Mouse (Mus musculus): ENCODE measurements at regions not wholly inside any gene's neighbourhood (a gene's known extent, or its start where the extent isn't known, plus 50 kb on each side); places are given as distances from the start of the nearest gene placed in this dataset.
"Not testable (repeated sequence)": the region's sequence is repeated elsewhere in the genome, so short reads cannot be mapped to it uniquely, and the experiment has no call there.

DNA sequence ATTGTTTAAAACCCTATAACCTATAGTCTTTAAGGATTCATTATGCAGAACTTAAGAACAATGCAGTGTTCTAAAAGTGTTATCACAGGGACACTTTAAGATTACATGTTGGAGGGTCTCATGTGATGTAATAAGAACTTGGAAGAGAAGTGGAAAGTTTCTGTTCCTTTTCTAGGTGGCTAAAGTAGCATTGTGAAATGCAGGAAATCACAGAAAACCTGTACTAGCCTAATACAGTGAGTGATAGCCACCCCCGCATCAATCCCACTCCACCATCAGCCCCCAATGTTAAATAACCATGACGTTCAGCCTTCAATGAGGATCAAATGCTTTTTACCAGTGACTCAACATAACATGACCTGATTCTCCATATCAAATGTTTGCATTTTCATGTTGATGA lies 147.4 kb upstream of the Palmd start:
- no peak for DNase-seq

DNA sequence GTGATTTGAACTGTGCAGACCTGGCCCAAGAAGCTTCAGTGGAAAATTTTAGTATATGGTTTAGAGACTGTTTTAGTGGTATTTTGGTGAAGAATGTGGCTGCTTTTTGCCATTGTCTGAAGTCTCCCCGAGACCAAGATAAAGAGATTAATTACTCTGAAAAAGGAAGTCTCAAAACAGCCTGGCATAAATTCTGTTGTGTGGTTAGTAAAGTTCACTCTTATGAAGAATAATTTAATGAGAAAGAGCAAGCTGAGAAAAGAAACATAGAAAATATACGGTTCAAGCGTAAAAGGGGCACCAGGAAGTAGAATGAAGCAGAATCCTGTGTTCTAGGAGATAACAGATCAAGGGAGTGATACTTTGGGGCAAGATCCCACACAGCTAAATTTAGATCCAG lies 144.0 kb upstream of the Palmd start:
- no peak for DNase-seq

DNA sequence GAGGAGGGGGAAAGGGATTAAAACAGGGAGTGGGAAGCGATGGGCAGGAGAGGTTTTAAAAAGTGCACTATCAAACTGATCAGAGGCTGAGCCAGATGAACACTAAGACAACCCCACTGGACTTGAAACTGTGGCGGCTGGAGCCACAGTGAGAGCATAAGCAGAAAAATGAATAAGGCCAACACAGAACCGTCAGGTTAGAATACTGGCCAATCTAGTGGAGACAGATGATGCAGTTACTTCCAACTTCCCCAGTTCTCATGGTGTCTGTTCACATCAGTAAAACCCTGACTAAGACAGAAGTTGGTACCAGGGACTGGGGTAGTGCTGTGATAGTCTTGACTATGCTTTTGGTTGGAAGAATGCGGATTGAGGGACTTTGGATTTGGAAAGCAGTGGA lies 143.5 kb upstream of the Palmd start:
- no peak for DNase-seq

DNA sequence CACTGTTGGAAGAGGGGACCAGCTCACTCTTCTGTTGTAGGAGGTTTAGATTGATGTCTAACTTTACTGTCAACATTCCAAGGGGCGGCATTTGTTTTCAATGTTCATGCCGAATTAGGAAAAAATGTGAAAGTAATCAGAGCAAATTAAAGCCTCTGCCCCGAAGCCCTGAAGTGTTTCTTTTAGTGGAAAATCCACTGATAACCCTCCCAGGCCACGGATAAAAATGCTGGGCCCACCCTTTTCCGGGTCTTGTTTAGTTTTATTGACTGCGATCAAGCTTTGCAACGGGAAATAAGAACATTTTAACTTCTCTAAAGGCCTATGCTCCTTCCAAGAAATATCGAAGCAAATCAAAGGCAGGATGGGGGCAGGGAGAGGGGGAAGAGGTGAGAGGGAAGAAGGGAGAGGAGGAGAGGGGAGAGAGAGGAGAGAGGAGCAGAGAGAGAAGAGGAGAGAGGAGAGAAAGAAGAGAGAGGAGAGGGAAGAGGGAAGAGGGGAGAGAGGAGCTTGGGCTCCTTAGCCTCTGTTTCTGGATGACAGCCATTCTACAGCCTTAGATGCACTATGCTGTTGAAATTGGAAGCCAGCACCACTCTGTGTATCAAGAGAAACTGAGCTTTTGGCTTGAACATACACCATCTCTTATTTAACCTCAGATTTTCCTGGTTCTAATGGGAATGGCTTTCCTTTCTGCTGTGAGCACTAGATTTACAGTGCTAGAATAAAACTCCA lies 140.3 kb upstream of the Palmd start:
- no peak for DNase-seq

DNA sequence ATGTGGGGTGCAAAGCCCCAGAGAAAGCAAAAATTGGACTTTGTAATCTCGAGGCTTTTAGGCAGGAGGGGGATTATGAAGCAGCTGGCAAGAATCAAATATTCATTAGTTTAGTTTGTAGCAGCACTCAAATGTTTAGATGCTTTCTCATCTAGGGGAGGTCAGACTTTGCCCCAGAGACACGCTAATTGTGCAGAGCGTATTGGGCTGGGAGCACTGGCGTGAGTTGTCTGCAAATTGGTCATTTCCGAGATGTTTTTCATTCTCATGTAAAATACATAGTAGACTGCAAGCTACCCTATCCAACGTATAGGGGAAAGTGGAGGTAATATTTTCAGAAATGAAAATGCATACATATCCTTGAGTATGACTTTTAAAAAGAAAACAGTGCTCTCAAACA lies 139.2 kb upstream of the Palmd start:
- DNase-seq = no peak

DNA sequence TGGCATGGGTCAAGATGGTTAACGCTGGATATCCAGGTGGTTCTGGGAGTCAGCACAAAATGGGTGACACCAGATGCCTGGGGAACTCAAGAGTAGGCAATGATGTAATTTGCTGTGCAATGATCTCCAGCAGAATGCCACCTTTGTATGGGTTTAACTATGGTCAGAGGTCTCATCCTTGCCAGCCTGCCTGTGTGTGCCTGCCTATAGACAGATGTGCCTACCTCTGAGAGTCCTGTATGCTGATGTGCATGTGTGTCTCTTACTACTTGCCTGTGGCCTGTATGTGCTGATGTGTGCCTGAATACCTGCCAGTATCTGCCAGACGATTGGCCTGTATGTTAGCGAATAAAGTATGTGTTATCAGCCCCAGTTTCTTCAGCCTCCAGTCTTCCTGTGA lies 138.6 kb upstream of the Palmd start:
- DNase-seq = no peak

DNA sequence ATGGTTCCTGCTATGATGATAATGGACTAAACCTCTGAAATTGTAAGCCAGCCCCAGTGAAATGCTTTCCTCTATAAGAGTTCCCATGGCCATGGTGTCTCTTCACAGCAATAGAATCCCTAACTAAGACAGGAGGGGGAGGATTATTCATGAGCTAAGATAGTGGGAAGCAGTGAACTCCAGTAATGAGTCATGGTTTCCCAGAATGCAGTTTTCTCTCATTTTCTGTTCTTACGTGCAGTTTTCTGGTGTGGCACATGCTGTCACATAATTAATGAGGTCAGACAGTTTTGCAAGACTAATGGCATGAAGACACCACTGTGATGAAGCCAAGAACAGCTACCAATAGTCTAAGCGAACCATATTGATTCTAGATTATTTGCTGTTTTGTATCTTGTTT lies 118.9 kb upstream of the Palmd start:
- DNase-seq = no peak

DNA sequence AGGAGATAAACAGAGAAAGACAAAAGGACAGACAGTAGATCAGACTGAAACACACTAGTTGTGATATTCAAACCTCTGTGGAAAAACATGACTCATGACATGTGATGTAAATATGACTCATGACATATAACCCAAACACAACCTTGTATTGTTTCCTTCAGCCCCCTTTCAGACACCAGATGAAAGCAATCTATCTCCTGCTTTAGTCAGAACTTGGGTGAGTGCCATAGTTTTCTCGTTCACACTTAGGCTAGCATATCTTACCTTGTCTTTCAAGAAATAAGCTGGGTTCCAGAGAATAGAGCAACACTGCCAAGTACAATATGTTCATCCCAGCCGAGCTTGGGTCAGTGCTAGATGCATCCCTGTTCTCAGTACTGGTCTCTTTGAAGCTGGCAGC lies 107.9 kb upstream of the Palmd start:
- DNase-seq = no peak

DNA sequence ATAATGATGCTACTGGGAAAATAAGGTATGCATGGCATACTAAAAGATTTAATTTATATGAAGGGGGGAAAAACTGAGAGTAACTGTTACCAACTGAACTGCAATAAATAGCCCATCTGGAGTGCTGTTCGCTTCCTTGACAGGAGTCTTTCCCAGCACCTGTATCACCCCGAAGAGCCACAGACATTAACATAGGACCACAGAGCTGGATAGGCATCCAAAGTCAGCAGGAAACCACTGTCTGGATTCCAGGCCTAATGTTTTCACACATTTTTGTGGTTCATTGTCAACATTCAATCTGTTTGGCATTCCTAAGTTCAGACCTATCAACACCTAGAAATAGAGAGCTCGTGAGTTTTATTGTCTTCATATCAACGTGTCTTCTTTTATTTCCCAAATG lies 104.6 kb upstream of the Palmd start:
- no peak for DNase-seq

DNA sequence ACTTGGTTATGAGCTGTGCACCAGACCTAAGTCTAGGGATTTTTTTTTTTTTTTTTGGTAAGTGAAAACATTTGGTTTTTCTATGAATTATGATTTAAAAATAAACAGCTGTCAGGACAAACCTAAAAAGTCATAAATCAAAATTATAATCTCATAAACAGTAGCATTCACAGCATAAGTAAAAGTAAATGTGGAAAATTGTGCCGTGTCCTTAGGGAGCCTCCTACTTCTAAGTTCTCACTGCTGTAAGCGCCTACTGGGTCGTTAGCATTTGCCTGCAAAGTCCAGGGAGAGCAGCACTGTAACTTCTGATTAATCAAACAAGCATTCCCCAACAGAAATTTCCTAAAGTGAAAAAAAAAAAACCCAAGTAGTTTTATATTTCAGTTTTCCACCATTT lies 104.2 kb upstream of the Palmd start:
- no peak for DNase-seq

DNA sequence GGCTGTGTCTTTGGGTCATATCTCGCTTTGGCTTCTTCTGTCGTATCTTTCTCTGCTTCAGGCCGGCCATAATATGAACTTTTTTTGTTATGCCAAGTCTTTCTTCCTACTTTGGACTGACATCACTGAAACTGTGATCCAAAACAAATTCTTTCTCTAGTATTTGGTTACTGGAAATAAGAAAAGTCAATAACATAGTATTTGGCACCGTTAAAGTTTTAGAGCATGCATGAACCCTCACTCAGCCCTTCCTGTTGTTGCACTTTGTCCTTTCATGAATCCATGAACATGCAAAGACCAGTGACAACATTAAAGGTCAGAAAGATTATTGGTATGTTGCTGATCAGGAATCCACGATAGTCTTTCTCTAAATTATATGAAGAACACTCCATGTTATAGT lies 103.1 kb upstream of the Palmd start:
- no peak for DNase-seq

DNA sequence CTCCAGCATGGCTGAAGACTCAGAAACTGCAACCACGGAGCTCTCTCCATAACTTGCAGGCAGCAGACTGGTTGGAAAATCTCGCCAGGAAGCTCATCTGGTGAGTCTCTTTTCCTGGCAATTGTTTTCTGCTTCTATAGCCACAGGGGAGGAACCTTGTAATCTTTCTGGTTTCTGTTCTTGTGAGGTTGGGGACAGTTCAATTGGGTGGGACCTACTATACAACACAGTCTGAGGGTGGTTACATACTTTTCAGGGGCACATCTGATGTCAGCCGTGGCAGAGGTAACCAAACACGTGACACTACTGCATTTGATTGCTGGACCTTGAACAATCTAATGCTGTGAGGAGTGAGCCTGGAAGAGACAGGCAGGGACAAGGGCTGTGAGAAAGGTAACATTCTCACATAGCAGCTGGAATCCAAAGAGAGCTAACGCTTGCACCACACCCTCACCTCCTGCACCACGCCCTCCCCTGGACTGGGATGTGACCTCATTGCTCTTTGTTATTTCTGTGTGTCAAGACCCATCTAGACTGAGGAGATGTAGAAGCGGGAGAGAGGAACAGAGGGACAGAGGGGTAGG lies 98.8 kb upstream of the Palmd start:
- DNase-seq = no peak

DNA sequence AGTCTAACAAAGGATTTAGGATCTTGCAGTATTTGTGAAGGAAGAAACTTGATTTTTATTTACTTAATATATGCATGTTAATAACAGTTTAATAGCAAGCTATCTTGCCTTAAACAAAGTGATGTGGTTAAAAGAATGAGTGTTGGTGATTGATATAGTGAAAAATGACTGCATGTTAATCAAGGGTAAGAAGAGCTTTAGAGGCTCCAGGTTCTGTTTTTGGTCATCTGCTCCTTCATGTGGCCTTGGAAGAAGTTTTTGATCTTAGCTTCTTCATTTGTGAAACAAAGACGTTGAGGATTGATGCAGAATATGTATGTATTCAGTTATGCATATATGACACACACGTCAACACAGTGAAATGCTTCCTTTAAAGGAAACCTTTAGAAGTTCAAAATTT lies 97.1 kb upstream of the Palmd start:
- no peak for DNase-seq

DNA sequence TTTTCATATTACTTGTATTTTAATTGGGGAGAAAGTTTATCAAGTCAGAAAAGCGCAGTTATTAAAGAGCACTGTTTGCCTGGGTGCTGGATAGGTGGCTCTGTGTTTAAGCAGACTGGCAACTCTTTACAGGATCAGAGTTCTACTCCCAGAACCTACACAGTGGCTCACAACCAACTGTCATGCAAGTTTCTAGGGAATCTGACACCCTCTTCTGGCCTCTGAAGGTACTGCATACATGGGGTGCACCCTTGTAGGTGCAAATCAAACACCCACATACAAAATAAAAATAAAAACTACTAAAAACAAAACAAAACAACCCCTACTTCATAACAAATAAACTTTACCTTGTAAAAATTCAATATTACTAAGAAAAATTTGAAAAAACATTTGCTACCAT lies 93.0 kb upstream of the Palmd start:
- DNase-seq = peak; percentile 36

DNA sequence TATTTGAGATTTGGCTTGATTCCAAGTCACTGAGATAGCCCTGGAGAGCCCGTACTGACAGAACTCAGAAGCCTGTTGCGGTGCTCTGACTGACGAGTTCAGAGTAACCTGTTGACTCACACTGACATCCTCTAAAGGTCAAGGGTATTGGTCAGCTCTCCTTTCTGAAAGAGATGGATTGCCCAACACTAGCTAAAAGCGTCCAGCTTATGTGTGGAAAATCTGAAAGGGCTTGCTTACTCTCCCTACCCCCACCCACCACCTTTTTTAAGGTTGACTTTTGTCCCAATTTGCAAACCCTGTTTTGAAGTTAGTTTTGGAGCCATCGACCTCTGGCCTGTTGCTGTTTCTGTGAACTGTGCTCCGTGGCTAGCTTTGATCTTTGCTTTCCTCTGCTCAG lies 92.4 kb upstream of the Palmd start:
- DNase-seq = no peak

DNA sequence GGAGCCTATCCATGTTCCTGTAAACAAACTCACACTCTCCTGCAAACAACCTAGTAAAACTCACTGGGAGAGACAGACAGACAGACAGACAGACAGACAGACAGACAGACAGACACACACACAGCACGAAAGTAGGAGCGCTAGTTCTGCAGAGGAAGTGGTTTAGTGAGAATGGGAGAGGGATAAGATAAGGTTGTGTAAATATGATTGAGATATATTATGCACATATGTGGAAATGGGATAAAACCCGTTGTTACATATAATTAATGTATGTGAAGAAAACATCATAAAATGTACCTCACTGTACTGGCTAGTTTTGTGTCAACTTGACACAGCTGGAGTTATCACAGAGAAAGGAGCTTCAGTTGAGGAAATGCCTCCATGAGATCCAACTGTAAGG lies 85.9 kb upstream of the Palmd start:
- not testable (repeated sequence) for DNase-seq

DNA sequence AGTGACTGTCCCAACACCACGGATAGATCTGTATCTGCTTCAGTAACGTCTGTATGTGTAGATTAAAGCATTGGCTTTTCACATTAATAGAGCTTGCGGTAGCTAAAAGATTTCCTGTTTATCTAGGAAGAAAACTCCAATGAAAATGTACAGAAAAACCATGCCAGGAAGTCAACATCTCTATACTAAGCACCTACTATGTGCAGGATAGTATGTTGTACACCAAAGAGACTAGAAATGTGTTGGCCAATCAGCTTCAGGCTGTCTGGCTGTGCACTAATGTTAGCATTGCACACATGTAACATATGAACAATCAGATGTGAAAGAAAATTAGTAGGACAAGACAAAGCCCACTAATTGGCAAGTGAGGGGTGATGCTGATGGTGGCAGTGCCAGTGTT lies 82.6 kb upstream of the Palmd start:
- DNase-seq = no peak

DNA sequence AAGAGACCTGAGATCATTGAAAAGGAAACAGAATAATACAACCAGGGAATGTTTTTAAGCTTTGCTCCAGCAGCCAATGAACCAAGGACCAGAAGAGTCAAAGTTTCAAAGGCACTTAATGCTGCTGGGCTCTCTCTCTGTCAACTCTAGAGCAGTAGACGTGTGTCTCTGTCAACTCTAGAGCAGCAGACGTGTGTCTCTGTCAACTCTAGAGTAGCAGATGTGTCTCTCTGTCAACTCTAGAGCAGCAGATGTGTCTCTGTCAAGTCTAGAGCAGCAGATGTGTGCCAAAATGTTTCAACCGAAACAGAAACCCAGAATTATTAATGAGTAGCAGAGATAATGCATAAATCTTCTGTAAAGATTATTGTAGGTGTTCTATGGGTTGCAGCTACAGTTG lies 82.1 kb upstream of the Palmd start:
- no peak for DNase-seq

DNA sequence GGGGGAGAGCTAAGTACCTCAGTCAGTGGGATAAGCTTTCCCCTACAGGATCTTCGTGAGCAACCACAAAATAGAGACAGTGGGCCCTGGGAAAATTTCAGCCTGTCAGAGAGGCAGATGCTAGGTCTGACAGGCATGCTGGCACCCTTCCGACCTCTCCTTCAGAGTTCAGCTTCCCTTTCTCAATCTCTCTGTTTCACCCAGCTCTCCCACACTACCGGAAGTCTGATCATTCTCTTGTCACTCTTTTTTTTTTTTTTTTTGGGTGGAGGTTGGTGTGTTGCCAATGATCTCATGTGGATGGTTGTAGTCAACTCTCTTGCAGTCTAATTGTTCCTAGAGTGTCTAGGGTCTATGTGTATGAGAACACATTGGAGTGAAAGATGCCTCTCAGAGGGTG lies 80.6 kb upstream of the Palmd start:
- no peak for DNase-seq

DNA sequence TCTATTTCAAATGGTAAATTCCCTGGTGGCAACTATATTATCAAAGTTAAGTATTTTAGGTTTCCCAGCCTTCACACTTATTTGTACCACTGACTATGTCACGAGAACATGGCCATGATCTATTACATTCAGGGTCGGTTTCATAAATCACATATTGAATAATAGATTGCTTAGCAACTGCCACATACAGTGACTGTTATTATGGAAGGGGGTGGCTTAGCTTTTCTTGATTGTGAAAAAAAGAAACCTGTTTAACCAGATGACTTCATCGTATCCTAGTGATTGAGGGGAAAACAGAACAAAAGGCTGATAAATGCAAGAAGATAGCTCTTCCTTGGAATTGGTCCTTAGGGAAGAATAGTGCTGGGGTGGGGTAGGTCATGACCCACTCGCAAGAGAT lies 76.0 kb upstream of the Palmd start:
- no peak for DNase-seq

DNA sequence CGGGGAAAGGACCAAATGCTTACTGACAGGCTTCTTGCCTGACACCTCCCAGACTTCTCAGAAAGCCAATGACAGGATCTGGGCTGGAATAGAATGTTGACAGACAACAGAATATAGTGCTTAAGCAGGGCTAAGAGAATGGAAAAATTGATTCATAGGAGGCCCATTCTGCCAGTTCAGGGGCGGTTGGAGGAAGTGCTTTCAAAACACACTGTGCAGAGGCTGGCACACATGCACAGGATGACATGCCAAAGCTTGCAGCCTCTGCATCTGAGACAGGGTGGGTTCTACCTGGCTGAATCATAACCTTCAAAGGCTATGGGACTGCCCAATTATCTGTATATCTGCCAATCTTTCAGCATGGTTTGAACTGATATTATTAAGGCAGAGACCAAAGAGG lies 75.5 kb upstream of the Palmd start:
- peak; percentile 20 for DNase-seq

DNA sequence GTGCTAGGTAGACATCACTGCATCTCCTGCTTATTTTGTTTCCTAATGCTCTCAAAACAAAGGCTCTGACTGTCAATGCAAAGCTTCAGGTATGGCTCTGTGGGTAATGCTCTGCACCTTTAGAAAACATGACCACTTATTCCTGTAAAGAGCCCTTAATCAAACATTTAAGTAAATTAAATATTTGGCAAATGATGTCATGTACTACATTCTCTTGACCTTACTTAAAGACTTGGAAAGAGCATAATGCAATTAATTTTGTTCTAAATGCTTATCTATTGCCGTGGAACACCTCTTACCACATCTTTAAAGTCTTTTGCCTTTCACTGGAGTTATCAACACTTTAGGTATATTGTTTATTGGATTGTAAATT lies 70.1 kb upstream of the Palmd start:
- no peak for DNase-seq

DNA sequence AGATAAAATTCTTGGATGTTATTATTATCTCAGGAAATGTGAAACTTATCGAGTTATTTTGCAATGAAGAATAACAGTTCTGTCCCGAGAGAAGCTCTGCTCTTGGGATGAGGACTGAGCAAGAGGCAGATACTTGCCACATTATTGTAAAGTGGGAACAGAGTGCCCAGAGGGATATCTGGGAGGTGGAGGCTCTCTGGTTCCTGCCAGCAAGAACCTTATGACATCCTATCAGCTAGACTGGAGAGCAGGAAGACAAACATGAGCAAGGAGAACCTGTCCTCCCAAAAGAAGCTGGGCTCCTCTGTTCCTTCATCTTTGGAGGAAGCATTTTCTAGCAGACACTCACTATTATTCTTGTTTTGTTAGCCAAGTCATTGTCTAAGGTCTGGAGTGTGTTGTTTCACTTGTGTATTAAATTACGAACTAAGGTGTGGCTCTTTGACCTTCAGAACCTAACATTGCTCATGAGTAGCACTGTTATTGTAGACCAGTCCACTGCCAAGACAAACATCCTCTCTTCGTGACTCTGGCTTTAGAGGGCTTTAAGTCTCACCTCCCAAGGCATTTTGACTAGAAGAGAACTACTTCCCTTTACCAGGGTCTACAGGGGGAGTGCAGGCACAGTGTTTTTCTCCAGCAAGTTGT lies 69.6 kb upstream of the Palmd start:
- DNase-seq = no peak
